Mouse (Mus musculus): ENCODE data around the gene Btc. TPM values are rescaled to one million over a fixed set of nuclear protein-coding genes. Genes with fewer than 3 reads are reported as not detected.

Gene Btc
- polyA plus RNA-seq, 1 experiment from 2014 or later: 7.0 TPM

Other genes with a start within 250 kb of the Btc start
- 29.4 and 33.1 TPM in 2 replicates for gene Parm1, start 114.6 kb upstream of the Btc start, polyA plus RNA-seq (2015; fragmentation: Nextera tagmentation; extraction: Ambion mirVana)

All from stomach, embryonic 16.5 days (tissue).